Mouse (Mus musculus): ENCODE measurements at regions not wholly inside any gene's neighbourhood (a gene's known extent, or its start where the extent isn't known, plus 50 kb on each side); places are given as distances from the start of the nearest gene placed in this dataset.

DNA sequence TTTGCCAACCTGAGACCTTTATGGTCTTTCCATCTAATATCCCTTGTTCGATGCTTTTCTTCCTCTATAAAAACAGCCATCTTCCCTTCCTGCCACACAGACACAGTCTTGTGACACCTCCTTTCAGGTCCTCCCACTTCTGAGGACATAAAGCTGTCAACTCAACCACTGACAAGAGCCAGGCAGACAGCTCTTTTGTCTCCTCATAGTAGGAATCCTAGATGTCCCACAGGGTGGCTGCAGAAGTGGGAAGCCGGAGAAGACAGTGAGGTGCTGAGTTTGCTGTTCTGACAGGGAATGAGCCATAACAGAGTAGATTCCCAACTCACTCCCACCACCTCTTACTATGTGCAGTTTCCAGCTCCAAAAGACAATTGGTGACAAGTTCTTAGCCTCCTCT is 358.4 kb downstream of the Pmp22 start:
- TF ChIP-seq CTCF (IDR thresholded peaks at IDR 0.05) = no peak
- no peak for TF ChIP-seq EP300 (IDR thresholded peaks at IDR 0.05)
